Mouse (Mus musculus): ENCODE data around the gene Zfp354b.

DNA sequence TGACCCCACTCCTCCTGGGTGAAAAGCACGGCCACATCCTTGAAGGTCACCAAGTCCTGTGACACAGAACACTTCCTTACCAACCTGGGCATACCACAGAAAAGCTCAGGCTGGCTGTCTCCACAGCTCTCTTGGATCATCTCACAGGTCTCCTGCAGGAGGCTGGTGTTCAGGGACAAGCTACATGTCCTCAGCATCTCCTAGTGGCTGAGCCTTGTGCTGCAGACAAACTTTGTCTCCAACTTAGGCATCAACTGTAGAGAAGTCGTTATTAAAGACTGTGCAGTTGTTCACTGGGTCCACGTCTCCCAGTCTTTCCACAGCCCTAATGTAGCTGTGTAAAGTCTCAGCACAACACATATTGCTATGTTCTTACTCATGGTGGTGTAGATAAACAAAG lies 47.7 kb downstream of the Zfp354b start:
- TF ChIP-seq CTCF (IDR thresholded peaks at IDR 0.05; ENCODE audit: borderline replicate concordance, insufficient read depth, low read length) (no peak), POLR2A (IDR thresholded peaks at IDR 0.05; ENCODE audit: low read depth, low read length) (no peak)

Data from embryonic fibroblast, embryonic 13.5 days (primary cell).